Mouse (Mus musculus): ENCODE results near the gene Thoc6.
A peak's percentile ranks its signal among the peaks of the same experiment; 100 is the strongest.

Gene Thoc6

DNA sequence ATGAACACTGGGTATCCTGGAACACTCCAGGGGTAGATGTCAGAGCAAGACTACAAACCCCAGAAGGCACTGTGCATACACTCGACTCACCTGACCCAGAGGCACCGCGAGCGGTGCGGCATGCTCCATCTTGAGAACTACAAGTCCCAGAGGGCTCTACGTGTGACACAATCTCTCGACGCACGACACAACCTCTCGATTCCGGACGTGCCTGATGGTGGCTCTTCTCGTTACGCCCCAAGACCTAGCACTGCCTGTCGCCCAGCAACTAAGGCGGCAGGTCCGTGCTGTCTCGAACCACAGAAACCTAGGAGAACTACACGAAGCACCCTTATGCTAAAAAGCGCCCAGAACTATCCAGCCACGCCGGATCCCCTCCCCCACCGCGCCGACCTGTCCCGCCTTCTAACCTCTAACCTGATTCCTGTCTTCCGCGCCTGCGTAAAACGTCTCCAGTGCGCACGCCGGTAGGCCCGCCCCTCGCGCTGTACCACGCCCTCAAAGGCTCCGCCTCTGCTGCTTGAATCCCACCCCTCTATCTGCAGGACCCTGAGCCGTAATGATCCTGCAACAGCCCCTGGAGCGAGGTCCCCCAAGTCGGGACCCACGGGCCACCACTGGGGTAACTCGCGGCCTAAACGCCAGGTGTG, at the start of gene Thoc6, which contains the start of gene Hcfc1r1:
Gene Thoc6, minus strand, starts transcription at position 459 of the 650 bp plus-strand sequence.
Gene Hcfc1r1, plus strand, starts transcription at position 173 of the 650 bp plus-strand sequence.
- DNase-seq, result peak; percentile 97

DNA sequence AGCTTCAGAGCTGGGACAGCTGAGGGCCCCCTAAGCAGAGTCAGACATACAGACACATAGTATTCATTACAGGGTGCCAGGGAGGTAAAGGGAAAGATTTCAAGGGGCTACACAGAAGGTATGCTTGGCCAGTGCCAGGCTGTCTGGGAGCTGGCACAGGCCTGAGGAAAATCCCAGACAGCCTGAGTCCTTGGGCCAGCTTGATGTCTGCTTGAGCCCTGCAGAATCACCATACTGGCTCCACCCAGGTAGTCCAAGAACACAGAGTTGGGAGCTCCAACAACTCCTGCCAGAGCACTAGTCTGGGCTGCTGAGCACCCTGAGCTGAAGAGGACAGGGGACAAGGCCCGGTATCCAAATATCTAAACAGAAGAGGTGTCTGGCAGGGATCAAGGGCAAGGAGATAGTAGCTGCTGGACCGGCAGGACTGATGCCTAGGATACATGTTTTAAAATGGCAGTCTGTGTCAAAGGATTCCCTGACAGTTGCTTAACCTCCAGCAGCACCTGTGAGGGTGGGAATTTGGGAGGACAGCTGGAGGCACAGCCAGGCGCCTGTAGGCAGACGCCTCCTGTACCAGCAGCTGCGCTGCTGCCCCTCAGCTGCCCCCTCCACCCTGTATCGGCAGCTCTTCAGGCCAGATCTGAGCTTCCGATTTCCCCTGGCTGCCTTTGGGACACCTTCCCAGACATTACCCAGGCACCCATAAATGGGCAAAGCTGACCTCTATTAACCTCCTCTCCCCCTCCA, 48.9 kb upstream of the Thoc6 start, which contains the start of gene 1520401A03Rik:
Gene 1520401A03Rik, minus strand, starts transcription at position 408 of the 750 bp plus-strand sequence.
- no peak for DNase-seq

DNA sequence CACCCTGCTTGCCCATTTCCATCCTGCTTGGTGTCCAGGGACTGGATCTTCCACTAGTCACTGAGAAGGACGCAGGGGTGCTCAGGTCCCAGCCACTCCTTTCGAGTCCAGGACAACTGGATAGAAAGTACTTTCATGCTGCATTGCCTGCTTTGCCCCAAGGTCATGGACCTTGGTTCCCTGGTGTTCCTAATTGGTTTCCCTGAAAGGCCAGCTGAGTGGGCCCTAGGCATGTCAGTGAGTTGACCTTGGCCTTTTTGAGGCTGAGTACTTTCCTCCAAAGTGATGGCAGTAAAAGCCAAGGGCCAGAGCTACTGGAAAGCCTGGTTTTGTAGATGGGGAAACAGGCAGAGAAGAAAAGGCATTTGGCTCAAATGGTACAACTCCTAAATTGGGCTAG, 48.2 kb upstream of the Thoc6 start:
- no peak for DNase-seq

DNA sequence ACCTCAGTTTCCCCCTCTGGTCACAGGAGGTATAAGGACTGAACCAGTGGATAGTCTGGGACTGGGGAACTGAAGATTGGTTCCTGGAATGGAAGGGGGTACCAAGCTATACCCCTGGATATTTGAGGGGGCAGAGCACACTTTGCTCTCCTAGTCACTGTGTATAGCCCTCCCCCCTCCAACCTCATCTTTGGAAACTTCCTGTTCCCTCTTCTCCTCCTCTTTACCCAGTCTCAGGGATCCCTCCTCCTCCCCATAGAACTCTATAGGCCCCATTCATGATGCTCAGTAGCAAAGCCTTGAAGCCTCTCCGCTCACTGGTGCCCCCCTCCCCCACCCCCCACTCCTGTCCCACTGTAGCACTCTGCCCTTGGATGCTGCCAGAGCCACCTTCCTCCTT, 45.8 kb upstream of the Thoc6 start:
- DNase-seq, result no peak

DNA sequence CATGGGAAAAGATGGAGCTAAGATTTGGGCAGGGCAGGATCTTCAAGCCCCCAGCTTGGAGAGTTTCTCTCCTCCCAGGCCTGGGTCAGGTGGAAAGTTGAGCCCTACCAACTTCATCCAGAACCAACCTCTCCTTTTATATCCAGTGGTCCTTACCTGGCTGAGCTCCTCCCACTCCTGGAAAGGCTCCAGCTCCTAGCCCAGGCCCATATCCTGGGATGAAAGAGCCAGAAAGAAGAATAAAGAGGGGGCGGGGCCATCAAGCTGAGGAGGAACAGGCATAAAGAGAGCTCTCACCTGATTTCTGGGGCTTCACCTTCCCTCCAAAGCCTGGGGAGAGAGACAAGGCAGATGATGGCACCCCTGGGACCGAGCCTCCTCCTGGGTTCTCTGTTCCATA, 43.3 kb upstream of the Thoc6 start:
- no peak for DNase-seq

DNA sequence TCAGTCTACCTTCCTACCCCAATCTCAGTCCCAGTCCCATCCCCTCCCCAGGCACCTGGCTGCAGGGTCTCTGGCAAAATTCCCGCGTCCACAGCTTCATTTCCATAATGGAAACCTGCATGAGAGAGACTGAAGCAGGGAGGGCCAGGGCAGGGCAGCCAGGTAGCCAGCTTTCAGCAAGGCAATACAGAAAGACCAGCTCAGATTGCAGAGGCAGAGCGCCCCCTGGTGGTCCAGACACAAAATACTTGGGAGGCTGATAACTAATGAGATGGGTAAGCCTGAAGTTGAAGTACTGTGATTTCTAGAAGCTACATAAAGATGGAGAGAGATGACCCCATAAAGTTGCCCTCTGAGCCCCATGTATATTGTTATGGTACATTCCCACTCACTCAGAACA, 32.5 kb upstream of the Thoc6 start:
- peak; percentile 80 for DNase-seq

DNA sequence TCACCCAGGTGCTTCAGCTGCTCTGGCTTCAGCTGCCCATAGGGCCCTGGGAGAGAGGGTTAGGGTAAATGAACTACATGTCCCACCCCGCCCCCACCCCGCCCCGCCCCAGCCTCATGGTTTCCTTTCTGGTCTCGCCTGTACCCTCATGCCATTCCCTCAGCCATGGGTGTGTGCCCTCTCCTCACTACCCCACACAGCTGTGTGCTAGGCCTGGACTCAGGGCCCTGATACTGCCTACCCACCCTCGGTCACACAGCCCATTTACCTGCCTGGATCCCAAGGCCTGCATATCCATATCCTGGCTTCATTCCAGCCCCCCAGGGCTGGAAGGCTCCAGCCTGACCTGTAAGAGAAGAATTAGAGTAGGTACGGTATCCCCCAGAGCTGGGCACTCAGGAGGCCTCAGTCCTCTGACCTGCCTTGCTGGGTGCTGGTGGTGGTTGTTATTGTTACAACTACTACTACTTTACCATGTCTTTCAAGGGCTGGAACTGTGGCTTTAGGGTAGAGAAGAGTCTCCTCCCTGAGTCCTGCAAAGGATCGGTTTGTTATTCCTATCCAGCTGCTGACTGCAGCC, 31.9 kb upstream of the Thoc6 start:
- DNase-seq, result no peak

DNA sequence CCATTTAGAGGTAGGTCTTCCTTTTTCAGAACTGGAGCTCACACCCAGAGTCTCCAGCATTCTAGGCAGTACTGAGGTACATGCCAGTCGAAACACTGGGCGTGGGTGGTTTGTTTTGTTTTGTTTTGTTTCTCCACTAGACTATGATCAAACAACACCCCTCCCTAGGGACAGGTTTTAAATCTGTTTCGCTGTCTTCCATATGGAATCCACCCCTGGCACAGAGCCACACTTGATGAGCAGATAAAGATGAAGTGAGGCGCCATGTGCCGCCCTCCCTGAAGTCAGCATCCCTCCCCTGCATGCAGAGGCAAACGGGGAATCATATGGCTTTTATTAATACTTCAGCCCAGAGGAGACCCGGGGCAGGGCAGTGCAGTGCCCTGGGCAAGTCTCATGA, 31.1 kb upstream of the Thoc6 start:
- no peak for DNase-seq

DNA sequence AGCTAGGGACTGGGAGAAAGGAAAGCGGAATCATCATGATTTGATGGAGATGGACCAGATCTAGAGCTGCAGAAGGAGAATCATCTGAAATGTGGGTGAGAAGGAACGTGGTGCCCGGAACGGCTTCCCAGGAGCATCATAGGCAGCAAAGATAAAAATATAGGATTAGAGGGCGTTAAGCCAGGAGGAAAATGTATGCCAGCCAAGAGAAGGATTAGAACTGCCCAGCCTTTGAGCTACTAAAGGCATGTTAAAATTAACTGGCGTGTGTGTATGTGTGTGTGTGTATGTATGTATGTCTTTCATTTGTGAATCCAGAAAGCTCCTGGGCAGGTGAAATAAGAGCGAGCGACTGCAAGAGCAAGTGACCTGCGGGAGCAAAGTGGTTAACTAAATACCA, 29.6 kb upstream of the Thoc6 start:
- no peak for DNase-seq

DNA sequence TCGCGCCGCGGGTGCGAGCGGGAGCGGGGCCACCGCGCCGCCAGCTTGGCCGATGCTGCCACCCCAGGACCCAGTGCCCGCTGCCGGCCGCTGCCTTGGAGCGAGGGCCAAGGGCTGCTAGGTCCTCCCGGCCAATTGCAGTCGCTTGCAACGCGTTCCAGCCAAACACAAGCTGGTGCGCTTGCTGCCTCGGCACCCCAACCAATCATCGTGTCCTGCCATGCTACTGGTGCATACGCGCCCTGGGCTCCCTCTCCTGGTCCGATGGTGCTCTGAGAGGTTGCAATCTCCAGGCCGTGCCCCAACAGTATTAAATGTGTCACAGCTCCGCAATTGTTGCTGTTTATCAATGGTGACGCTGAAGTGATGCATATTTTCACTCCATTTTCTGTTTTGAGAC, 26.4 kb upstream of the Thoc6 start:
- peak; percentile 92 for DNase-seq

DNA sequence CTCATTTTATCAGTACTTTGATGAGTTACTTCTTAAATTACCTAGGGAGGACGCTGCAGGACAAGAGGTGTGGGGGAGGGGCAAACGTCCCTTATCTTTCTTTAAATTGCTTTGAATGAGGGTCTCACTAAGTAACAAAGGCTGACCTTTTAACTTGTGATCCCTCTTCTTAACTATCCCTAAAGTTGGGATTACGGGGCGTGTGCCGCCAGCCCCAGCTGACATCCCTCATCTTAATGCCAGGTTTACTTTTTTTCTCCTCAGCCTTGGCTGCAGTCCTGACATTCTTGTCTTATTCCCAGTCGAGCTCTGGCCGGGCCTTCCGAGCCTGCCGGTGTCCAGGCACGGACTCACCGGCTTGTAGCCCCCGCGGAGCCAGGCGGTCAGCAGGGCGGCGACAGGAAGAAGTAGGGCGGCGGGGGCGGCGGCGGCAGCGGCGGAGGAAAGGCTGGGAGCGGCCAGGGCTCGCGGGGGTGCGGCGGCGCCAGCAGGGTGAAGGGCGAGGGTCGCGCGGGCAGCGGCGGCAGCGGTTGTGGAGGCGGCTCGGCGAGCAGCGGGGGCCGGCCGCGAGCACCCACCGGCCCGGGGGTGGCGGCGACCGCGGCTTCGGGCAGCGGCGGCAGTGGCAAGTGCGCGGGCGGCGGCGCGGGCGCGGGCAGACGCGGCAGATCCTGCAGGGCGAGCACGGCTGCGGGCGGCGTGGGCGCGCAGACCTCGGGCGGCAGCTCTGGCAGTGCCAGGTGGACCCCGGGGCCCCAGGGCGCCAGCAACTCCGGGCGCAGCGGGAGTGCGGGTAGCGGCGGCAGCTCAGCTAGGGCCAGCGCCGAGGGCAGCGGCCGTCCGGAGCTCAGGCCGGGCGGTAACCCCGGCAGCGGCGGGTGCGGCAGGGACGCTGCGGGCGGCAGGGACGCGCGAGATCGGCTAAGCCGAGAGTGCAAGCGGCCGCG, 25.7 kb upstream of the Thoc6 start:
- peak; percentile 54 for DNase-seq

DNA sequence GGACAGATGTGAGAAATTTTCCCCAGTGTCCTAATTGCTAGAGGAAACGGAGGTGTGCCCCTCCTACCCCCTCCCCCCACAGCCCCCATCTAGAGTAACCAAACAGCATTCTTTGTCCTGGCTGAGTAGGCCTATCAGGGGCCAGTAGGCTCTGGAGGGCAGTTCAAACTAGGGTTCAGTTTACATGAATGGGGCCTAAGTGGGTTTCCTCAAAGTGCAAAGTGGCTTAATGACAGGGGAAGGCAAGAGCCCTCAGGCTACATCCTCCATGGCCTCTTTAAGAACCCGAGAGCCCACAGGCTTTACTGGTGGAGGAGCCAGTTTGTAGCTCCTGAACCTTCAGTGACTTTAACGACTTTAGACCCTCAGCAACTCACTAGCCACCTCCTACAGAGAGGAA, 22.1 kb upstream of the Thoc6 start:
- DNase-seq, result no peak

DNA sequence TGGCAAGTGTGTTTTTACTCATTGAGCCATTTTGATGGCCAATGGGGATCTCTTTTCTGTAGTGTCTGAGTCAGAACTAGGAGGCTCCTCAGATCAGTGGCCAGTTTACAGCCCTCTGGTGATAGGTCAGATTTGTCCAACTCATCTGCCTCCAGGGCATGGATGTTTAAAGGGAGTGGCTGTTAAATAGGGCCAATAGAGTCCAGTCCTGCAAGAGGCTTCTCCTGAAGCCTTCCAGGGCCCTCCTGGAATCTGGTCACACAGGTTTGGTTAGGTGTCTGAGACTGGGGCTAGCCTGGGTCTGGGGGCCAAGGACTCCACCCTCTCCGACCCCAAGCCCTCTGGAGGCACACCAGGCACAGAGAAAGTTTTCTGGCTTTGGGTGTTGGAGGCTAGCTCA, 20.8 kb upstream of the Thoc6 start:
- no peak for DNase-seq

DNA sequence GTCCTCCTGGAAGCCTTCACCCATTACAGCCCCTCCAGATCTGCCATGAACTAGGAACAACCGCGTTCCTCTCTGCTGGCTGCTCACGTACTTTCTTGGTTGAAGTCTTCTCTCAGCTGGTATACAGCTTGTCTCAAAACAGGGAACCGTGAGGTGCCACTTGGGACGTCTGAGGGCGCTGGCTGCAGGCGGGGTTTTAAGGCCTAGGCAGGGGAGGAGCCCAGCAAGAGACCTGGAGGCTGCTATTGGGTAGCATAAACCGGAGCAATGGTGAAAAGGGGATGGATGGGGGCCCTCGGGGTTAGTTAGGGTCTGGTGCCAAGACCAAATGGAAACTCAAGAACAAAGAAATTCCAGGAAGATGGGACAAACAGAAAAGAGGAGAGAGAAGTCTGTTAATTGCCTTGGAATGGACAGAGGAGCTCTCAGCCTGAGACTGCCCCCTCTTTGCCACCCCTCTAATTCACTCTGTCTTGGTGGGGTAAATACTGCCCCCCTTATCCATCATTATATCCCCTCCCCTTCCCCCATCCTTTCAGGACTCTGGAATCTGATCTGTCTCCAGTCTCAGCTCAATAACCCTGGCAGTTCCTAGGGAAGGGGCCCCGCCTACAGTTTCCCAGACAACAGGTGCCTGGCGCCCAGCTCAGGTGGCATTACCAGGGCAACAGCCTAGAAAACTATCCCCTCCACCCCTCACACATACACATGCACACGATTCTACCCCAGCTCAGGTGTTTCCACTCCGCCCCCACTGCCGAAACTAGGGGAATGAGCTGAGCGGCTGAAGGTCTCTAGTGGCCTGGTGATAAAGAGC, 10.4 kb upstream of the Thoc6 start, which contains the start of gene Cldn9:
Gene Cldn9, minus strand, starts transcription at position 171 of the 817 bp plus-strand sequence.
- no peak for DNase-seq

DNA sequence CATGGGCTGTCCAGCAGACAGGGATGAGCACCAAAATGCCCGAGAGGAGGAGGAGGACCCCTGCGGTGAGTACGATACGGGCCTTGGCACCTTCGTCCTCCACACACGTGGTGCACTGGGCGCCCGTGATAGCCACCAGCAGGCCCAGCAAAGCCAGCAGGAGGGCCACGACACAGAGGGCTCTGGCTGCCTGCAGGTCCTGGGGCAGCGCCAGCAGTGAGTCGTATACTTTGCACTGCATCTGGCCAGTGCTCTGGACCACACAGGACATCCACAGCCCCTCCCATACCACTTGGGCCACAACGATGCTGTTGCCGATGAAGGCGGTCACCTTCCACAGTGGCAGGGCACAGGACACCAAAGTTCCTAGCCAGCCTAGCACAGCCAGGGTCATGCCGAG, 9.5 kb upstream of the Thoc6 start:
- no peak for DNase-seq

DNA sequence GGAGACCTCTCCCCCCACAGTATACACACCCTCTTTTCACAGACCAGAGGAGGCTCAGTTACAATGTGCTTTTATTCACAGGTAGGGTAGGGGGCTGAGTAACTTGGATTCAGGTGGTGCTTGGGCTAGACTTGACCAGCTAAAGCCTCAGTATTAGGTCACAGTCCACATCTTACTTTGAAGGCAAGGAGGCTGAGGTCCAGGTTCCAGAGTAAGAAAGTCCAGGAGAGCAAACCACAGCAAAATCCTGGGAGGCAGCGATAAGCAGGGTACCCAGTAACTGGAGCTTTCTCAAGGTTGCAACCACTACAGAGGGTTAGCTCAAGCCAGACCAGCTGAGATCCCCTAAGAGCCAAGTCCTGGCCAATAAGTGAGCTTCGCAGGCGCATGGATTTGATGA, 8.8 kb upstream of the Thoc6 start:
- no peak for DNase-seq

DNA sequence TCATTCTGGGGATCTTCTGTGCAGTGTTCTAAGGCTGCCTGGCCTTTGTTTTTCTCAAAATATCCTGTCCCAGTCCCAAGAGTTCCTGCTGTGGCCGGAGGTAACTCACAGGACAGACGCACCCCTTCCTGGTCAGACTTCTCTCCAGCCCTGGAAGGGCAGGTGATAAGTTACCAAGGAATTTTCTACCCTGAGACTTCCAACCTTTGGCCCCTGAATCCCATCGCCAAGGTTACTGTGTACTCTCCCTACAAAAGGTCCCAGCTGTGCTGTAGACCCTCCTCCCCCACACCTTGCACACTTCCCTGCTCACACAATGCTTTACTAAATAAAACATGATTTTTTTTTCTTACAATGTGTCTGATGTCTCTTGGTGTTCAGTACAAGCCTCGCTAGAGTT, 8.4 kb upstream of the Thoc6 start:
- DNase-seq, result no peak

DNA sequence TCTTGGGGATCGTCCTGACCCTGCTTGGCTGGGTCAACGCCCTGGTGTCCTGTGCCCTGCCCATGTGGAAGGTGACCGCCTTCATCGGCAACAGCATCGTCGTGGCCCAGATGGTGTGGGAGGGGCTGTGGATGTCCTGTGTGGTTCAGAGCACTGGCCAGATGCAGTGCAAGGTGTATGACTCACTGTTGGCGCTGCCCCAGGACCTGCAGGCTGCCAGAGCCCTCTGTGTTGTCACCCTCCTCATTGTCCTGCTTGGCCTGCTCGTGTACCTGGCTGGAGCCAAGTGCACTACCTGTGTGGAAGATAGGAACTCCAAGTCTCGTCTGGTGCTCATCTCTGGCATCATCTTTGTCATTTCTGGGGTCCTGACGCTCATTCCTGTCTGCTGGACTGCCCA, 7.4 kb upstream of the Thoc6 start:
- no peak for DNase-seq

DNA sequence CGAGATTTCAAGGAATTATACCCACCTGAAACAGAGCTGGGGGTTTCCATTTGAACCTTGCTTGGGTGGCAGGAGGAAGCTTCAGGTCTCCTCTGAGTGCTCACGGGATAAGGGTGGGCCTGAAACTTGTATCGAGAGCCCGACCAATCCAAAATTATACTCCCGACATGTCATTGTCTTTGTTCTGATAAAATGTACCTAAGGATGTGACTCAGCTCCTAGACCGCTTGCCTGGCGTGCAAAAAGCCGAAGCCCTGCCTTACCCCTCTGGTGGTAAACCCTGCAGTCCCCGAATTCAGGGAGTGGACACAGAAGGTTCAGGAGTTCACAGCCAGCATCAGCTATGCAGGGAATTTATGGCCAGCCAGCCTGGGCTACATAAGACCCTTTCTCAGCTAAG, 6.7 kb upstream of the Thoc6 start:
- DNase-seq, result no peak

DNA sequence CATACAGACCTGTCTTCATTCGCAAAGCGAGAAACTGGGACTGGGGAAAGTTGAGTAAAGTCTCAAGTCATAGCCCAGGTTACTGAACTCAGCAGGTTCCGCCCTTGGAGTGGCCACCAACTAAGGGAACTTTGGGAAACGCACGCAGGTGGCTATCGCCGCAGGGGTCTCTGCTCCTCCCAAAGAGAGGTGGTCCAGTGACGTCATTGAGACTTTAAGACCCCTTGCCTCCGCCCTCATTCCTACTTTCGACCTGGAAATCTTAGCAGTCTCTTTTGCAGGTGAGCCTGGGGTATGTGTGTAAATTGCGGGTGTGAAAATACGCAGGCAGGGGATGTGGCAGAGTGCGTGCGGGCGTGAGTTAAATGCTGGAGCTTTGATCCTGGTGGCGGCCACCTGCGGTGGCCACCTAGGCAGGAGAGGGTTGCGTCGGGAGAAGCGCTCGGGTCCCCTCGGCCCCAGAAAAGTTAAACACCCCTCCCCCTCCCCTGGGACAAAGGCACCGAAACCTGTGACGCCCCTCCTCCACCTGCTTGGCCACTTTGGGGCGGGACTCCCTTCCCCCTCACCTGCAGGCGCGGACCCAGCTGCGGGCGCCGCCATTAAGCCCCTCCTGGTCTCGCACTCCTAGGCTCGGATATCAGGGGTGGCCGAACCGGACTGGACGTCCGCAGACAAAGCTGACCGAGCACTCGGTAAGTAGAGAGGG, 5.6 kb upstream of the Thoc6 start, which contains the start of gene Cldn6:
Gene Cldn6, plus strand, starts transcription at position 123 of the 709 bp plus-strand sequence.
- no peak for DNase-seq

DNA sequence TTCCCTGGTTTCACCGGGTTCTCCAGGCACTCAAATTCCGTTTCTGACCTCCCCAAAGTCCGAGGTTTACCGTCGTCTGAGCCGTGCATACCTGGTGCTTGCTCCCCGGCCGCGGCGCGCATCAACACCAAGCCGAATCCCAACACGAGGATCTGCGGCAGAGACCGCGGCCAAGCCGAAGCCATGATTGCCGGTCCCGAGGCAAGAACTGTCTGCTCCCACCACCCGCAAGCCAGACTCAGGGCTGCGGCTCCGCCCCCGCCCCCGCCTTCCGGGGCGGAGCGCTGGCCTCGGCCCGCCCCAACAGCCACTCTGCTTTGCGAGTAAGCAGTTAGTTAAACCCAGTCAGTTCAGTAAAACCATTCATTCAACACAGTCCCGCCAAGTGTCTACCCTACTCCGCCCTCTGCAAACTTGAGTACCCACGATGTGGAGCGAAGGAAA, 3.6 kb upstream of the Thoc6 start, which contains the start of gene Tnfrsf12a:
Gene Tnfrsf12a, minus strand, starts transcription at position 233 of the 444 bp plus-strand sequence.
- DNase-seq, result peak; percentile 84

Measured in cerebellum, adult 8-10 months (tissue).